Mouse (Mus musculus) limb, embryonic 11.5 days (tissue): ENCODE measurements around the gene Gm17581. TPM values are rescaled to one million over a fixed set of nuclear protein-coding genes. Genes with fewer than 3 reads are reported as not detected.
"Not testable (repeated sequence)": the region's sequence is repeated elsewhere in the genome, so short reads cannot be mapped to it uniquely, and the experiment has no call there.

Experiments used
- ATAC-seq: fragments of 200-750 bp; cut with Nextera tagmentation; 2 replicates; pipeline ENCODE4 v1.8.0; 2017; ENCODE audit warnings: low read depth; ENCODE audit not compliant: insufficient number of reproducible peaks, low FRiP score, low TSS enrichment
- DNase-seq: peaks from one replicate; pipeline ENCODE4 v3.0.0-alpha.2; 2015; ENCODE audit warnings: low spot score
- H3K27ac ChIP-seq: fragments of 300-500 bp; sonication (generic); replicated peaks from 2 replicates; pipeline ENCODE4 v1.5.1; 2014; ENCODE audit warnings: low read depth, mild to moderate bottlenecking, low read length
- H3K27me3 ChIP-seq: fragments of 300-500 bp; sonication (generic); 2 replicates; pipeline ENCODE4 v1.6.1; 2014; ENCODE audit warnings: mild to moderate bottlenecking, low read length, mixed read lengths; ENCODE audit not compliant: control insufficient read depth, insufficient read depth
- H3K36me3 ChIP-seq: fragments of 300-500 bp; sonication (generic); 2 replicates; pipeline ENCODE4 v1.6.1; 2014; ENCODE audit warnings: mild to moderate bottlenecking, low read length, moderate library complexity, mixed read lengths; ENCODE audit not compliant: control insufficient read depth, insufficient read depth
- H3K4me1 ChIP-seq: fragments of 300-500 bp; sonication (generic); 2 replicates; pipeline ENCODE4 v1.6.1; 2014; ENCODE audit warnings: low read length, mixed read lengths; ENCODE audit not compliant: control insufficient read depth, insufficient read depth
- H3K4me2 ChIP-seq: fragments of 300-500 bp; sonication (generic); 2 replicates; pipeline ENCODE4 v1.6.1; 2014; ENCODE audit warnings: low read depth, mild to moderate bottlenecking, moderate library complexity; ENCODE audit not compliant: severe bottlenecking
- H3K4me3 ChIP-seq: fragments of 300-500 bp; sonication (generic); 2 replicates; pipeline ENCODE4 v1.5.1; 2014; ENCODE audit warnings: low read depth, low read length
- H3K9ac ChIP-seq: fragments of 300-500 bp; sonication (generic); 2 replicates; pipeline ENCODE4 v1.6.1; 2014; ENCODE audit warnings: mild to moderate bottlenecking, low read length
- H3K9me3 ChIP-seq: fragments of 300-500 bp; sonication (generic); 2 replicates; pipeline ENCODE4 v1.6.1; 2016; ENCODE audit warnings: low read length; ENCODE audit not compliant: control insufficient read depth
- WGBS: fragments of 180-500 bp; shearing (Covaris S2); extraction: QIAGEN DNeasy Blood & Tissue Kit; methylation state at CpG from one replicate; pipeline ENCODE4 v1.1.7; 2014; 5-methylcytosine and 5-hydroxymethylcytosine counted together
- polyA plus RNA-seq: library from polyadenylated mRNA; unstranded; fragments of >200 nt; fragmentation: Nextera tagmentation; extraction: Ambion mirVana; gene quantifications from 2 replicates; pipeline ENCODE4 v1.2.1, GENCODE M21; 2014

The Gm17581 gene
- polyA plus RNA-seq, 1 experiment from 2014 or later, result not detected

DNA sequence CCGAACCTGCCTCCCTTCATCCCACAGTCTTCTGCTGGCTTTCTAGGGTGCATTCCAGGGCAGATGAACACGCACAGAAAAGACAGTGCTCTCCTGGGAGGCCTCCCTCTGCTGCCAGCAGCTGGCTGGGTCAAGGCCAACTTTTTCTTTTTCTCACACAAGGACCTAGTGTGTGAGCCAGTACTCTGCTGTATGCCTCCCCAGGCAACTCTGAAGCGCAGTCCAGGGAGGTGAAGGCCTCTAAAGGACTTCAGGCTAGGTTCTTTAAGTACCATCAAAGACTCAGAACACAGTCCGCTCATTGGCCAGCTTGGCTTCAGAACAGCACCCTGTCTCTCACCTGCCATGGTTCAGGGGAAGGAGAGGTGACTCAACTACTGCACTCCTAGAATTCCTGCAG lies 28.4 kb downstream of the Gm17581 start:
- Histone ChIP-seq H3K4me3 (no peak overlapping the region), H3K36me3 (peaks cover 2% of the 10 kb centered on the region; the same call in 1 of the 2 replicates), H3K27ac (no peak overlapping the region), H3K9me3 (no peaks in the 10 kb centered on the region), H3K27me3 (no peaks in the 10 kb centered on the region), H3K4me1 (no peaks in the 10 kb centered on the region), H3K9ac (no peak overlapping the region), H3K4me2 (no peak overlapping the region)
- ATAC-seq, result no peak
- WGBS, result 82% methylated on average over 4 of the region's 4 CpGs
- no peak for DNase-seq

DNA sequence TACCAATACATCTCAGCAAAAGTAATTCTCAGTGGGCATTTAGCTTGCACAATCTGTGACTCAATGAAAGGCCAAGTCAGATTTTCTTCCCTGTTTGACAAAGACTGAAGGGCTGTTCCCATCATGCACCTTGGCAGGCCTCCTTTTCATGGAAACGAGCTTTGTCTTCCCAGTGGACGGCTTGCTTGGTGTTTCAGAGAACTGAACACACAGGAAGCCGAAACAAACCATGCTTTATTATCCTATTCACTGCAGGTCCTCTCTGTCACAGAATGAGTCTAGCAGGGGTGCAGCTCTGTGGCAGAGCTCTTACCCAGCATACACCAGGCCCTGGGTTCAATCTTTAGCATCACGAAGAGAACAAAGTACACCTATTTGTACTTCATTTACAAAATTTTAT lies 32.0 kb downstream of the Gm17581 start:
- WGBS, result 78% methylated on average over 4 of the region's 4 CpGs

DNA sequence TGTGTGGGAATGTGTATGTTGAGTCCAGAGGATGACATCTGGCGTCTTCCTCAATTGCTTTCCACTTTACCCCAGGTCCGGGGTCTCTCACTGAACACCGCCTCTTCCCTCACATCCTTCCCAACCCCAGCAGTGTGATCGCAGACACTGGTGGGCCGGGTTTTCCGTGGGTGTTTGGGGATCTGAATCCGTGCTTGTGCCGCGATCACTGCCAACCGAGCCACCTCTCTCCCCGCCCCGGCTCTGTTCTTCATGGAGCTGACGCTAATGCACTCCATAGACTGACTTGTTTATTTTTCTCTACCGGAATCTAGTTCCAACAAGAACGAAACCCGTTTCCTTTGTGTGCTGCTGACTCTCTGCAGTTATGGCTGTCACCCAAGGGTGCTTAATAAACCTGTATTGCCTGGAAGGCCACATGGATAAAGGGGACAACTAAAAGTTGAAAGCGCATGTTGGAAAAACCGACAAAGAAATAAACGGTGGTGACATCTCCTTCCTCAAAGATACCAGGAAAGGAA lies 34.2 kb downstream of the Gm17581 start:
- ATAC-seq (no peak), DNase-seq (no peak)
- Histone ChIP-seq H3K27me3 (no peaks in the 10 kb centered on the region), H3K36me3 (peaks cover 2% of the 10 kb centered on the region; the same call in 1 of the 2 replicates), H3K27ac (no peak overlapping the region), H3K4me2 (no peak overlapping the region), H3K4me1 (no peaks in the 10 kb centered on the region), H3K9ac (no peak overlapping the region), H3K4me3 (no peak overlapping the region), H3K9me3 (no peaks in the 10 kb centered on the region)
- 90% methylated on average over 19 of the region's 19 CpGs for WGBS

More for the DNA sequence above, 32.0 kb downstream of the Gm17581 start:
- Histone ChIP-seq H3K4me1 (no peaks in the 10 kb centered on the region), H3K4me3 (no peak overlapping the region), H3K4me2 (no peak overlapping the region), H3K36me3 (peaks cover 5% of the 10 kb centered on the region), H3K9ac (no peak overlapping the region), H3K27me3 (no peaks in the 10 kb centered on the region), H3K27ac (no peak overlapping the region), H3K9me3 (no peaks in the 10 kb centered on the region)
- DNase-seq, result no peak
- ATAC-seq, result no peak

DNA sequence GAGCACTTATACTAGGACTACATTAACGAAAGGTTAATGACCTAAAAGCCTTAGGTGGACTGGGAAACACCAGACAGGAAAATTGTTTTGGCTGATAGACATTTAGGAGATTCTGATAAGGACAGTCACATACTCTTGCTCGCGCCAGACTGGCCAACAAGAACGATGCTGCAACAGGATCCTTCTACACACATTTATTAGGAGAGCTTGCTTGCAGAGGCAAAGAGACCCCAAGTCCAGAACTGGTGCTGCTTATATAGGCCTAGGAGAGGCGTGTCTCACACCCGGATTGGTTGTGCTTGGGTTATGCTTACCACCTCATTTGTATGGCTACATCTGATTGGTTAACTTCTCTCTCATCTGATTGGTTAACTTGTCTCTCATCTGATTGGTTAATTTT lies 37.2 kb downstream of the Gm17581 start:
- not testable (repeated sequence) for DNase-seq, ATAC-seq, H3K27ac ChIP-seq, H3K4me1 ChIP-seq, H3K9ac ChIP-seq, H3K36me3 ChIP-seq, H3K4me3 ChIP-seq, H3K4me2 ChIP-seq, H3K9me3 ChIP-seq, H3K27me3 ChIP-seq
- 91% methylated on average over 6 of the region's 6 CpGs for WGBS

DNA sequence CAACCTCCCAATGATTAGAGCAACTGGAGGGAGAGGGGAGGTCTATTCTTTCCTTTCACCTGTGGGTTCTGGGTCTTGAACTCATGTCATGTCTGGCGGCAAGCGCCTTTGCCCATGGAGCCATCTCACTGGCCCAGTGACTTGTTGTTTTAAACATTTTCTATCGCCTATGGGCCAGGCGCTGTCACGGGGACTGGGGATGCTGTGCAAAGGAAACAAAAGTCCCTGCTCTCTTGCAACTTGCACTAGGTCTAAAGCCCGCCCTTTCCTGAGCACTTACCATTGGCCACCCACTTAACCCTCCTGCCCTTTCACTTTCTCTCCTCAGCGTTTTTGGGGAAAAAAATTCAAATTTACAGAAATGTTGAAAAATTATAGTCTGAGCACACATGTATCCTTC lies 38.8 kb downstream of the Gm17581 start:
- Histone ChIP-seq H3K27ac (no peak overlapping the region), H3K4me1 (no peaks in the 10 kb centered on the region), H3K36me3 (peaks cover 2% of the 10 kb centered on the region; the same call in 1 of the 2 replicates), H3K4me2 (no peak overlapping the region), H3K27me3 (no peaks in the 10 kb centered on the region), H3K4me3 (no peak overlapping the region), H3K9me3 (no peaks in the 10 kb centered on the region), H3K9ac (no peak overlapping the region)
- 76% methylated on average over 7 of the region's 7 CpGs for WGBS
- DNase-seq, result no peak
- ATAC-seq, result no peak

DNA sequence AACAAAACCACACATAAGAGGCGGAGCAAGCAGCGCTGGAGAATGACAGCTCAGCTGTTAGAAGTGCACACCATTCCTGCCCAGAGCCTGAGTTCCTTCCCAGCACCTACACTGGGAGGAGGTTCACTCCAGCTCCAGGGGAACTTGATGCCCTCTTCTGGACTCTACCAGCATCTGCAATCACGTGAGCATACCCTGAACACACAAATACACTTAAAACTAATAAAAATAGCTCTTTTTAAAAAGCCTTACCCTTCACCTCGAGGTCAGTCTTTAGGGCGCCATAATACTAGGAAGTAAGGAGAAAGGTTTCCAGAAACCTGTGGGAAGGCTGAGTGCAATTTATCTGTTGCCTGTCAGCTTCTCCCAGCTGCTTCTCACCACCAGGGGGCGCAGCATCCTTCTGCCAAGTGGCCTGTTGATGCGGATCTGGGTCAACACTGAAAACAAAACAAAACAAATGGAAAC lies 39.5 kb downstream of the Gm17581 start:
- Histone ChIP-seq H3K36me3 (peaks cover under 1% of the 10 kb centered on the region; the same call in 1 of the 2 replicates), H3K9me3 (no peaks in the 10 kb centered on the region), H3K27me3 (no peaks in the 10 kb centered on the region), H3K27ac (no peak overlapping the region), H3K9ac (no peak overlapping the region), H3K4me1 (no peaks in the 10 kb centered on the region), H3K4me3 (no peak overlapping the region), H3K4me2 (no peak overlapping the region)
- DNase-seq, result peak; percentile 89
- WGBS, result 17% methylated on average over 7 of the region's 7 CpGs
- no peak for ATAC-seq

DNA sequence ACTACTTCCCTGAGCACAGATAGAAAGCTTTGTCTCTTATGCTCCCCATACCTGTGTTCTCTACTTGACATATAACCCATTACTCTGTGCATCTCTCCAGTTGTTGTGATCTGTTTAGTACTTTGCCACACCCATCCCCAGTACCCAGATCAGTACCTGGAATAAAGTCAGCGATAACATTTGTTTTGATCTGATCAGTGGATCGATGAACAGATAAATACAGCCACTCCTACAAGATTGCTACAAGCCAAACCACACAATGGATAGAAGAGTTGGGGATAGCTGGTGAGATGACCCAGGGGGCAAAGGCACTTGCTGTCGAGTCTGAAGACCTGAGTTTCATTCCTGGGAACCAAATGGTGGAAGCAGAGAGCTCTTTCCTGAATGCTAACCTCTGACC lies 40.4 kb downstream of the Gm17581 start:
- Histone ChIP-seq H3K36me3 (no peaks in the 10 kb centered on the region), H3K4me3 (no peak overlapping the region), H3K27me3 (no peaks in the 10 kb centered on the region), H3K9me3 (no peaks in the 10 kb centered on the region), H3K9ac (no peak overlapping the region), H3K27ac (no peak overlapping the region), H3K4me1 (peaks cover 7% of the 10 kb centered on the region; the same call in 1 of the 2 replicates), H3K4me2 (no peak overlapping the region)
- DNase-seq, result no peak
- WGBS, result 63% methylated on average over 3 of the region's 3 CpGs
- ATAC-seq, result no peak

DNA sequence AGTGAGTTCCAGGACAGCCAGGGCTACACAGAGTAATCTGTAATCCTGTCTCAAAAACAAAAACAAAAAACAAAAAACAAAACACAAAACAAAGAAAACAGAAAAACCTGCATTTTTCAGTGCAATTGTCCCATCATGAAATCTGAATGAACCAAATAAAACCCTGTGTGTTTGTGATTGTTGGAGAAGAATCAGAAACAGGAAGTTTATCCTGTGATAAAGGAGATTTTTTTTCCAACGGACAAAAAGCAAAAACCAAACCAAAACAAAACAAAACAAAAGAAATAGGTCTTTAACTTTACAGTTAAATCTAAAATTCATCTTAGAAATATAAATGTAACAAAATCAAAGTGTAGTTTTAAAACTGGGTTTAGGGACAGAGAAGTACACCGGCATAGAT lies 41.1 kb downstream of the Gm17581 start:
- 79% methylated on average over 2 of the region's 2 CpGs for WGBS
- H3K4me1 ChIP-seq, result peaks cover 8% of the 10 kb centered on the region; the same call in 1 of the 2 replicates
- no peaks in the 10 kb centered on the region for H3K36me3 ChIP-seq
- DNase-seq (no peak), ATAC-seq (no peak)
- no peaks in the 10 kb centered on the region for H3K27me3 ChIP-seq
- no peak overlapping the region for H3K4me2 ChIP-seq
- H3K27ac ChIP-seq, result no peak overlapping the region
- H3K9me3 ChIP-seq, result no peaks in the 10 kb centered on the region
- no peak overlapping the region for H3K4me3 ChIP-seq
- no peak overlapping the region for H3K9ac ChIP-seq

DNA sequence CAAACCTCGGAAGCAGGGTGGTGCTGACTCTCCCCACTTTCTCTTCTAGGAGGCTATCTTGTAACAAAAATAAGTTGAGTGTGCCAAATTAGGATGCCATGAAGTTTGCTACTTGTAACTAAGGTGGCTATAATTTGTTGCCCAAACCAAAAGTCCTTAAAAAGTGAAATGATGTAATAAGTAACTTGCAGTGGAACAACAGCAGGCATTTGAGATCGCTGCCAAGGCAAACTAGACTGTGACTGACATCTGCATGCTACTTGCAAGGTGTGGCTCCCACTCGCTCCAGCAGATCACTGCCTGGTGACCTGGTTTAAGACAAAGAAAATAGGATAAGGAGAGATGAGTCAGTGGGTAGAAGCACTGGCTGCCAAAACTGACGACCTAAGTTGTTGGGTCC lies 42.5 kb downstream of the Gm17581 start:
- DNase-seq (no peak), ATAC-seq (no peak)
- Histone ChIP-seq H3K9ac (no peak overlapping the region), H3K27me3 (no peaks in the 10 kb centered on the region), H3K27ac (no peak overlapping the region), H3K4me3 (no peak overlapping the region), H3K4me1 (peaks cover 8% of the 10 kb centered on the region; the same call in 1 of the 2 replicates), H3K9me3 (no peaks in the 10 kb centered on the region), H3K36me3 (no peaks in the 10 kb centered on the region), H3K4me2 (no peak overlapping the region)
- WGBS, result 79% methylated on average over 4 of the region's 4 CpGs
